ENCODE assay signal across 19 mouse cellular contexts in the genomic region with DNA sequence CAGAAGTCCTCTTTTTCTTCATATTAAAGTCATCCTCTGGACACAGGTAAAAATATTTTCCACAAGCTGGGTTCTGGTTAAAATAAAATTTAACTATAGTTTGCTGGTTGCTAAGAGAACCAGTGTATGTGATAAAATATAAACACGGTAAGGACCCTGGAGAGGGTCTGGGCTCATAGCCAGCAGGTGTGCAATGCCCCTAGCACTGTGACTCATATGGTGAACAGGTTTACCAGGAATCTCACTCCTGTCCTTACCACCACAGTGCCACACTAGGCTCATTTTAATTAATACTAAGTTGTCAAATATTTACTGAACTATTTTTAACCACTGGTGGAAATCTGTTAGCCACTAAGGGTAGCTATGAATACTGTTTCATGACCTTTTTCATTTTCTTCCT. TPM values are rescaled to one million over a fixed set of nuclear protein-coding genes. Genes with fewer than 3 reads are reported as not detected.
A peak's percentile ranks its signal among the peaks of the same experiment; 100 is the strongest.
DNase-seq lines count a peak whose midpoint lies in the region; ATAC-seq and TF ChIP-seq lines count a peak whose summit lies in the region.
"Had no signal": no experiment of that assay in that cellular context is flagged by ENCODE, and none has a peak within 500 bp of the region (broad histone marks: within the 10 kb centered on the region; RNA-seq: fewer than 3 reads in every experiment).

No protein-coding gene starts in this region.

- no peak overlapping the region for H3K9ac ChIP-seq in stomach, embryonic 16.5 days (ENCODE audit: low read length)
- H3K9ac ChIP-seq in stomach, postnatal 0 days (ENCODE audit: low read length), result no peak overlapping the region
- no peak overlapping the region for H3K9ac ChIP-seq in lung, embryonic 14.5 days
- no peak overlapping the region for H3K9ac ChIP-seq in lung, postnatal 0 days (replicated peaks; ENCODE audit: low read depth)
- H3K9ac ChIP-seq: embryonic facial prominence, embryonic 12.5 days; forebrain, embryonic 15.5 days; heart, embryonic 12.5 days had no signal

- no peaks in the 10 kb centered on the region for H3K36me3 ChIP-seq in stomach, embryonic 16.5 days (ENCODE audit: control insufficient read depth, insufficient read depth, low read length)
- no peaks in the 10 kb centered on the region for H3K36me3 ChIP-seq in stomach, postnatal 0 days (ENCODE audit: control insufficient read depth, insufficient read depth, low read length)
- no peaks in the 10 kb centered on the region for H3K36me3 ChIP-seq in lung, embryonic 14.5 days (ENCODE audit: insufficient read depth)
- H3K36me3 ChIP-seq in lung, postnatal 0 days (ENCODE audit: insufficient read depth, low read length), result no peaks in the 10 kb centered on the region
- H3K36me3 ChIP-seq: embryonic facial prominence, embryonic 12.5 days; forebrain, embryonic 15.5 days; G1E; heart, embryonic 12.5 days had no signal

- TF ChIP-seq EP300 in stomach, postnatal 0 days (optimal IDR thresholded peaks at IDR 0.05), result no peak
- peak; percentile 91 for TF ChIP-seq EP300 in lung, postnatal 0 days (IDR thresholded peaks at IDR 0.05)

- ATAC-seq in stomach, embryonic 16.5 days (ENCODE audit: insufficient read depth, low FRiP score), result peak; percentile 58; the same call in 1 of the 2 replicates
- no peak for ATAC-seq in stomach, postnatal 0 days (ENCODE audit: low FRiP score, low TSS enrichment)
- peak; percentile 89 for ATAC-seq in lung, embryonic 14.5 days (ENCODE audit: insufficient read depth)
- ATAC-seq in lung, postnatal 0 days, result peak; percentile 96
- ATAC-seq: CD4-positive, CD25-positive, alpha-beta regulatory T cell, adult 4 months; forebrain, embryonic 15.5 days had no signal

- H3K9me3 ChIP-seq in stomach, embryonic 16.5 days (replicated peaks; ENCODE audit: control insufficient read depth, low read length), result no peaks in the 10 kb centered on the region
- no peaks in the 10 kb centered on the region for H3K9me3 ChIP-seq in stomach, postnatal 0 days (ENCODE audit: control insufficient read depth, low read length)
- H3K9me3 ChIP-seq in lung, embryonic 14.5 days (ENCODE audit: low read depth, low read length), result no peaks in the 10 kb centered on the region
- no peaks in the 10 kb centered on the region for H3K9me3 ChIP-seq in lung, postnatal 0 days (ENCODE audit: low read length)
- H3K9me3 ChIP-seq: embryonic facial prominence, embryonic 12.5 days; forebrain, embryonic 15.5 days had no signal

- DNase-seq in stomach, postnatal 0 days (ENCODE audit: low spot score), result no peak
- peak; percentile 80 for DNase-seq in lung, embryonic 14.5 days
- peak; percentile 89 for DNase-seq in lung, postnatal 0 days (ENCODE audit: low spot score)
- peak; percentile 89 for DNase-seq in lung, postnatal 36 days
- no peak for DNase-seq in adrenal gland, adult 2 months
- DNase-seq in adrenal gland, postnatal 10 days, result no peak
- DNase-seq in testis, postnatal 14 days (ENCODE audit: low spot score), result no peak
- DNase-seq: adrenal gland, postnatal 14 days; cerebellum, adult 11-12 months; cerebellum, adult 9-10 months; cerebellum, postnatal 25 days; gastrocnemius, postnatal 10 days; heart, postnatal 36 days had no signal

- H3K27me3 ChIP-seq in stomach, embryonic 16.5 days (ENCODE audit: control insufficient read depth, insufficient read depth, low read length), result no peaks in the 10 kb centered on the region
- no peaks in the 10 kb centered on the region for H3K27me3 ChIP-seq in stomach, postnatal 0 days (ENCODE audit: control insufficient read depth, insufficient read depth, low read length)
- no peaks in the 10 kb centered on the region for H3K27me3 ChIP-seq in lung, embryonic 14.5 days (ENCODE audit: insufficient read depth, low read length)
- no peaks in the 10 kb centered on the region for H3K27me3 ChIP-seq in lung, postnatal 0 days (replicated peaks; ENCODE audit: insufficient read depth, low read length)
- H3K27me3 ChIP-seq: embryonic facial prominence, embryonic 12.5 days; forebrain, embryonic 15.5 days; heart, embryonic 12.5 days had no signal

- H3K4me3 ChIP-seq in stomach, embryonic 16.5 days (replicated peaks; ENCODE audit: low read length), result no peak overlapping the region
- H3K4me3 ChIP-seq in stomach, postnatal 0 days (ENCODE audit: low read depth, low read length), result no peak overlapping the region
- no peak overlapping the region for H3K4me3 ChIP-seq in lung, embryonic 14.5 days (ENCODE audit: low read depth, low read length)
- no peak overlapping the region for H3K4me3 ChIP-seq in lung, postnatal 0 days (ENCODE audit: low read depth, low read length)
- H3K4me3 ChIP-seq: embryonic facial prominence, embryonic 12.5 days; forebrain, embryonic 15.5 days; heart, embryonic 12.5 days had no signal

- H3K4me2 ChIP-seq in stomach, embryonic 16.5 days (ENCODE audit: low read depth, low read length), result no peak overlapping the region
- no peak overlapping the region for H3K4me2 ChIP-seq in stomach, postnatal 0 days (replicated peaks; ENCODE audit: low read depth)
- H3K4me2 ChIP-seq in lung, embryonic 14.5 days, result no peak overlapping the region
- no peak overlapping the region for H3K4me2 ChIP-seq in lung, postnatal 0 days (replicated peaks; ENCODE audit: low read depth, low read length)
- H3K4me2 ChIP-seq: embryonic facial prominence, embryonic 12.5 days; forebrain, embryonic 15.5 days; heart, embryonic 12.5 days had no signal

- H3K27ac ChIP-seq in stomach, embryonic 16.5 days (ENCODE audit: low read length), result no peak overlapping the region
- no peak overlapping the region for H3K27ac ChIP-seq in stomach, postnatal 0 days (replicated peaks)
- H3K27ac ChIP-seq in lung, embryonic 14.5 days (ENCODE audit: low read depth), result no peak overlapping the region
- H3K27ac ChIP-seq in lung, postnatal 0 days (ENCODE audit: low read length), result peak overlapping the region; percentile 43; the same call in 1 of the 2 replicates
- H3K27ac ChIP-seq: embryonic facial prominence, embryonic 12.5 days; forebrain, embryonic 15.5 days had no signal

- H3K4me1 ChIP-seq in stomach, embryonic 16.5 days (ENCODE audit: control insufficient read depth, insufficient read depth, low read length), result no peaks in the 10 kb centered on the region
- no peaks in the 10 kb centered on the region for H3K4me1 ChIP-seq in stomach, postnatal 0 days (replicated peaks; ENCODE audit: control insufficient read depth, insufficient read depth)
- H3K4me1 ChIP-seq in lung, embryonic 14.5 days (ENCODE audit: insufficient read depth), result no peaks in the 10 kb centered on the region
- no peaks in the 10 kb centered on the region for H3K4me1 ChIP-seq in lung, postnatal 0 days (ENCODE audit: insufficient read depth, low read depth, low read length)
- H3K4me1 ChIP-seq: embryonic facial prominence, embryonic 12.5 days; forebrain, embryonic 15.5 days had no signal

- TF ChIP-seq CTCF in stomach, postnatal 0 days (IDR thresholded peaks at IDR 0.05; ENCODE audit: low read depth), result no peak
- TF ChIP-seq CTCF in lung, embryonic 14.5 days (IDR thresholded peaks at IDR 0.05; ENCODE audit: low read depth), result no peak
- TF ChIP-seq CTCF in lung, postnatal 0 days (IDR thresholded peaks at IDR 0.05), result no peak

- 50% methylated on average over 1 of the region's 1 CpGs for WGBS in stomach, embryonic 16.5 days
- WGBS in stomach, postnatal 0 days, result 45% methylated on average over 1 of the region's 1 CpGs
- 60% methylated on average over 1 of the region's 1 CpGs for WGBS in lung, embryonic 14.5 days
- WGBS in lung, postnatal 0 days, result 67% methylated on average over 1 of the region's 1 CpGs

RNA-seq across cellular contexts. Expression of gene Kcnk2, which starts 48.2 kb away (rescaled TPM):
- polyA plus RNA-seq in stomach, embryonic 16.5 days (2015; fragmentation: Nextera tagmentation; extraction: Ambion mirVana), result 1.8 and 2.9 TPM in 2 replicates
- polyA plus RNA-seq in stomach, postnatal 0 days (2015; fragmentation: Nextera tagmentation; extraction: Ambion mirVana), result 1.0 and 1.3 TPM in 2 replicates
- polyA plus RNA-seq in lung, embryonic 14.5 days (2014; fragmentation: Nextera tagmentation; extraction: Ambion mirVana), result 8.3 and 8.9 TPM in 2 replicates
- 4.6 and 5.3 TPM in 2 replicates for polyA plus RNA-seq in lung, postnatal 0 days (2015; fragmentation: Nextera tagmentation; extraction: Ambion mirVana)
- total RNA-seq in adrenal gland, adult 2 months (2021), result 10 to 100 TPM; 20.8 to 28.2 TPM
- 9.7 and 11.6 TPM in 2 replicates for polyA plus RNA-seq in adrenal gland, adult 2 months (2012; rRNA removed)
- 10 to 100 TPM; 15.0 to 16.0 TPM for total RNA-seq in adrenal gland, postnatal 10 days (2021)
- polyA plus RNA-seq: CD4-positive, CD25-positive, alpha-beta regulatory T cell, adult 4 months; G1E had no signal

Comparison
In these comparisons a context has a peak if more than half of its experiments do, and no peak if none do; other contexts are left out.
1. DNase-seq: peak in lung, embryonic 14.5 days (single experiment), lung, postnatal 0 days (single experiment) and lung, postnatal 36 days (single experiment); none in stomach, postnatal 0 days (single experiment), adrenal gland, adult 2 months (single experiment), adrenal gland, postnatal 10 days (single experiment) and testis, postnatal 14 days (single experiment).